Mouse (Mus musculus) thymus, adult 18-20 months (tissue): ENCODE measurements around the gene Cetn4.

Experiments used
- DNase-seq, 2 experiments: peaks; one replicate each; pipeline ENCODE4 v3.0.0; 2022; ENCODE audit warnings: mixed read lengths in 2 of 2

The Cetn4 gene

DNA sequence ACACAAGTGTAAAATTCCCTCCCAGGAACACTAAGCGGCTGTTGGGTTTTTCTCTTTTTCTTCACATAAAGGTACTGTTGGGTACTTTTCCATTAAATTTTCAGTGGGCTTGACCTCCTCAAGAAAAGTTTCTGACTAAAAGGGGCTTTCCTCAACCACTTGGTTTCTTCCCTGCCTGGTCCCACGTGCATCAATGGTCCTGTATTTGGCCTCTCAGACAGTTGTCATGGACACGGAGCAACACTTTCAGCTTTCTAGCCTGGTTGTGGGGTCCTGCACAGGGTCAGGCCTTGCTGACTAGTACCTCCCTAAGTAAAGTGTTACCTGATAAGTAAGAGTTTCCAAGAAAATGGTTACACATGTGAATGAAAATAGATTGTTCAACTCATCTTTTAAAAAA is 13.0 kb downstream of the Cetn4 start:
- DNase-seq = no peak

DNA sequence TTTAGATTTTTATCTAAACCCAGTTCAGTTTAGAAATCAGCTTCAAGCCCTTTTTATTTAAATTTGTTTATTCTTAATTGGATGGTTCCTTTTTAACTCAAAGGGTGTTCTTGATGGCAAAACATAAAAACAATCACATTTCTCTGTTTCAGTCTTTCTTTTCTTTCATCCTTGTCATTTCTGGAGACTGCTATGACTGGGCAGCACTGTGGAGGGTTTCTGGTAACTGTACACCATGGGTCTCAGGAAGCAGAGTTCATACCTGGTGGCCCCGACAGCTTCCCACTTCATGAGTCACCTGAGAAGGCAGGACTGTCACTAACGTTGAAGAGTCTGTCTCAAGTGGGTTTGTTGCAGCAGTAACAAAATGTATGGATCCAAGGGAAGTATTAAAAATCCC is 19.9 kb downstream of the Cetn4 start:
- DNase-seq = no peak

DNA sequence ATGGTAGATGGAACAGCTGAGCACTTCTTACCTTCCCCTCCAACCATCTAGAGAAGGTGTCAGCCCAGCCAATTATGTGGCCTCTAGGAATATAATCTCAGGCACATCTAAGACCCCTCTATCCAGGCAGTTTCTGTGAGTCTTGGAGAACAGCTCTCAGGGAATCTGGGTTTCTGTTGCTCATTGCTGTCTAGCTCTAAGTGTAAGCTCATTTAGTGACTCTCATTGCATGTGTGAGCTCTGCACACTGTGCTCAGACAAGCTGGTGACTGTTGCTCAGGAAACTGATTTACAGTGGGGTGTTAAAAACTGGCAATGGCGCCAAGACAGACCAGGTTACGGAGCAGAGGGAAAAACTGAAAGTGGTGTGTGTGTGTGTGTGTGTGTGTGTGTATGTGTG is 20.6 kb downstream of the Cetn4 start:
- no peak for DNase-seq

GRCm38 (mm10) chr3:37290881-37291541 is 21.5 kb downstream of the Cetn4 start:
- no peak for DNase-seq

GRCm38 (mm10) chr3:37289237-37289636 is 23.3 kb downstream of the Cetn4 start:
- no peak for DNase-seq

DNA sequence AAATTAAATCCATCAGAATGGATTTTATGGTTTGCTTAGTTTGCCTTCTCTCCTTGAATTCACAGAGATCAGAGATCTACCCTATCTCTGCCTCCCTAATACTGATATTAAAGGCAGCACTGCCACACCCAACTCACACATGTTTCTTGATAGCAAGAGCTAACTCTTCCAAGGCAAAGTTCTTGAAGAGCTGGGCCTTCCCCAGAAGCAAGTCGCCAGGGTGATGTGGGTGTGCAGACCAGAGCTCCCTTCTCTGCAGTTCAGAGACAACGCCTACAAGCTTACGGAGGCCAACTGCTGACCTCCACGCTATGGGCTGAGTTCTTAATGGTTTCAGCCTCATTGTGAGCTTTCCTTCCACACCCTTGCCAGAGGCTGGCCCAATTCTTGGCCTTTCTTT is 29.3 kb downstream of the Cetn4 start:
- DNase-seq = no peak

- no peak for DNase-seq
Observed at GRCm38 (mm10) chr3:37282299-37282922, 30.1 kb downstream of the Cetn4 start.

GRCm38 (mm10) chr3:37280871-37281270 is 31.6 kb downstream of the Cetn4 start:
- no peak for DNase-seq

DNA sequence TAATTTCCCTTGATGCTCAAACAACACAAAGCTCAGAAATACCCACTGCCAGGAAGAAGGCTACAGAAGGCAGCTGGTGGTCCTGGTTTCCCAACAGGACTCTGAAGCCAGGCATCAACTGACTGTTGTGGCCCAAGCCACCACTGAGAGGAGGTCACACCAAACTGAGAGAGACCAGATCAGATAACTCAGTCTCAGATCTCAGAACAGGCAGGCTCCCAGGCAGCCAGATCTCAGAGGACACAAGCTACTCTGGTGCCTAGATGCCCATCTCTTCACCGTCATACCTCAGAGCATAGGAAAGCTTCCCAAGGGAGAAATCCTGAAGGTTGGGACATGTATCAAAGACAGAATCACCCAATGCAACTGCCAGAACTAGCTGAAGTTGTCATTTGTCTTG is 32.3 kb downstream of the Cetn4 start:
- DNase-seq = no peak

- no peak for DNase-seq
Observed at GRCm38 (mm10) chr3:37274661-37275060, 37.8 kb downstream of the Cetn4 start.

GRCm38 (mm10) chr3:37273092-37273491 is 39.4 kb downstream of the Cetn4 start:
- DNase-seq = no peak

- peak in 1 of 2 experiments; percentile 13 for DNase-seq
Observed at GRCm38 (mm10) chr3:37271209-37271608, 41.3 kb downstream of the Cetn4 start.

DNA sequence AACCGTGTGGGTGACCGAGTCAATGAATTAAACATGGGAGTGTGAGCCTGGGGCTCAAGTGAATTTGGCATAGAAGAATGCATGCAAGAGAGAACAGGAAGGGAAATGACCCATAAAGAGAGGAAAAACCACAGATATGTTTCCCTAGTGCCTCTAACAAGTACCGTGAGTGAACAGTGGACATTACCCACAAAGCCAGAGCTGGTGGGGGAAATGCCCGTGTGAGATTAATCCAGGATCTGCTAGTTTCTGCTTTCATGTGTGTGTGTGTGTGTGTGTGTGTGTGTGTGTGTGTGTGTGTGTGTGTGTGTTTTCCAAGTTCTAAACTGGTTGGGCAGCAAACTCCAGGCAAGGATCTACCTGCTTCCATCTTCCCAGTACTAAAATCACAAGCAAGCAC is 42.6 kb downstream of the Cetn4 start:
- no peak for DNase-seq

DNA sequence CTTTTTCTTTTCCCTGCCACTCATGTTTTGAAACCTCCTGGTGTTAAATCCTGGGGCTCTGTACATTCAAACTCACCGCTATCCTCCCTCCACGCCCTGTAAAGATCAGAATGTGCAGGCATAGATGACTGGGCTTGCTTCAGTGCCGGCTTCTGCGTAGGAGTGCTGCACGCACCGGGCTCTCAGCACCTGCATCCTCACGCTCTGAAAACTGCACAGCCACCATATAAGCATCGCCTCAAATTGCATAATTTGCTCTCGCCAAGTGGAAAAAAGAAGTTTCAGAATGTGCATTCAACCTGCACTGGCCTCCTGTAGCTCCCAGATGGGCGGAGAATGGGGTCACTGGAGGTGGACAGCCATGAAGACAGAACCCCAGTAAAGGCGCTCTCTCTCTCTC is 44.2 kb downstream of the Cetn4 start:
- no peak for DNase-seq

- no peak for DNase-seq
Observed at GRCm38 (mm10) chr3:37259331-37259999, 53.0 kb downstream of the Cetn4 start.

DNA sequence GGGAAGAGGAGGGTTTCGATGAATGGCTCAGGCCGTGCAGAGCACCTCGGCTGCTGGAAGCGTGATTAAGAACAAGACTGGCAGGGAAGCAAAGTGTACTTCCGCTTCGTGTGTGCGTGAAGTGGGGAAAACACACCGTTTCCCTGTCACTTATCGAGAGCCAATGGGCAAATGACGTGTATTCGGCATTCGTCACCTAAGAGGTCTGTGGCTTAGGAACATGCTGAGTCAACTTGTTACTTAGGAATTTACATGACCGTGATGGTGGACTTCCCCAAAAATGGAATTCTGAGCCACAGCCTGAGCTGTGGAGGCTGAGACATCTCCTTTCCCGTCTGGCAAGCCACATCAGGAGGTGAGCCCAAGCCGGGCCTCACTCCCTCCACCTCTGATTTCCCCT is 54.7 kb downstream of the Cetn4 start:
- DNase-seq = no peak
